ENCODE assay signal across 8 mouse cellular contexts in the genomic region with DNA sequence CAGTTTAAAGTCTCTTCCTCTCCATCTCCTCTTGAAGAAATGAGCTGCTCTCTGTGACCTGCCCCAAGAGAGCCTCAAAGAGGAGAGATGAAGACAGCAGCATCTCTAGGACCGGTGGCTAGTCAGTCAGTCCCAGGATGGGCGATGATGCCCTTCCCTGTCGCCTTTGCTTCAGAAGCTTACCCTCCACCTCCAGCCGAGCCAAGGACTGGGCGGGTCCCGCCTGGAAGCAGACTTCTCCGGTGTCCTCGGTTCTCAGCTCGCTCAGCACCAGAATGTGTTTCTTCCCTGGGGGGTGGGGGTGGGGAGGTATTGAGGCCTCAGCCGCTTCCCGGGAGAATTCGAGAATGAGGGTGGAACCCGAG. TPM values are rescaled to one million over a fixed set of nuclear protein-coding genes. Genes with fewer than 3 reads are reported as not detected.
DNase-seq lines count a peak whose midpoint lies in the region; ATAC-seq lines count a peak whose summit lies in the region.

No protein-coding gene starts in this region.

- H3K4me1 ChIP-seq in neural tube, embryonic 11.5 days (ENCODE audit: control insufficient read depth, insufficient read depth, low read length), result peaks cover 9% of the 10 kb centered on the region; the same call in 1 of the 2 replicates
- peaks cover 14% of the 10 kb centered on the region for H3K4me1 ChIP-seq in limb, embryonic 13.5 days
- peaks cover 6% of the 10 kb centered on the region; the same call in 1 of the 2 replicates for H3K4me1 ChIP-seq in stomach, embryonic 16.5 days (ENCODE audit: control insufficient read depth, insufficient read depth, low read length)

- under 1% methylated on average over 13 of the region's 13 CpGs for WGBS in neural tube, embryonic 11.5 days
- WGBS in limb, embryonic 13.5 days, result under 1% methylated on average over 13 of the region's 13 CpGs
- 3% methylated on average over 13 of the region's 13 CpGs for WGBS in stomach, embryonic 16.5 days

- peak; percentile 24; the same call in 1 of the 2 replicates for ATAC-seq in neural tube, embryonic 11.5 days (ENCODE audit: insufficient read depth, low FRiP score, low TSS enrichment)
- ATAC-seq in limb, embryonic 13.5 days (ENCODE audit: low FRiP score, low read depth), result 0 out of 2 replicates have a peak, but pooled peaks have one; percentile 12
- ATAC-seq in stomach, embryonic 16.5 days (ENCODE audit: insufficient read depth, low FRiP score), result peak; percentile 23; the same call in 1 of the 2 replicates
- ATAC-seq in erythroid progenitor cell, adult 5-6 weeks (replicated peaks; ENCODE audit: low FRiP score, poor library complexity, severe bottlenecking), result no peak

- H3K27ac ChIP-seq in neural tube, embryonic 11.5 days (ENCODE audit: low read depth, low read length), result no peak overlapping the region
- no peak overlapping the region for H3K27ac ChIP-seq in limb, embryonic 13.5 days
- H3K27ac ChIP-seq in stomach, embryonic 16.5 days (ENCODE audit: low read length), result no peak overlapping the region

- H3K36me3 ChIP-seq in neural tube, embryonic 11.5 days (ENCODE audit: control insufficient read depth, insufficient read depth, low read length), result no peaks in the 10 kb centered on the region; the same call in 1 of the 2 replicates
- H3K36me3 ChIP-seq in limb, embryonic 13.5 days, result peaks cover 36% of the 10 kb centered on the region
- peaks cover 9% of the 10 kb centered on the region; the same call in 1 of the 2 replicates for H3K36me3 ChIP-seq in stomach, embryonic 16.5 days (ENCODE audit: control insufficient read depth, insufficient read depth, low read length)

- peak overlapping the region; percentile 37 for H3K4me3 ChIP-seq in neural tube, embryonic 11.5 days (ENCODE audit: low read depth, low read length)
- peak overlapping the region; percentile 59 for H3K4me3 ChIP-seq in limb, embryonic 13.5 days
- H3K4me3 ChIP-seq in stomach, embryonic 16.5 days (replicated peaks; ENCODE audit: low read length), result peak overlapping the region; percentile 51

- DNase-seq in cerebellum, adult 9-10 months, result peak; percentile 62
- no peak for DNase-seq in cerebellum, adult 9-11 months
- DNase-seq in neural tube, embryonic 11.5 days (ENCODE audit: low spot score), result no peak
- DNase-seq in neural tube, embryonic 10.5 days (ENCODE audit: extremely low spot score, low spot score), result no peak
- no peak for DNase-seq in layer of hippocampus, adult 9-10 months (ENCODE audit: low spot score)

- H3K4me2 ChIP-seq in neural tube, embryonic 11.5 days (ENCODE audit: low read depth), result peak overlapping the region; percentile 58
- H3K4me2 ChIP-seq in limb, embryonic 13.5 days (replicated peaks), result peak overlapping the region; percentile 81
- H3K4me2 ChIP-seq in stomach, embryonic 16.5 days (ENCODE audit: low read depth, low read length), result peak overlapping the region; percentile 67

- peak overlapping the region; percentile 18; the same call in 1 of the 2 replicates for H3K9ac ChIP-seq in neural tube, embryonic 11.5 days (ENCODE audit: low read length)
- peak overlapping the region; percentile 63 for H3K9ac ChIP-seq in limb, embryonic 13.5 days
- peak overlapping the region; percentile 54; the same call in 1 of the 2 replicates for H3K9ac ChIP-seq in stomach, embryonic 16.5 days (ENCODE audit: low read length)

- peaks cover 48% of the 10 kb centered on the region for H3K27me3 ChIP-seq in neural tube, embryonic 11.5 days (ENCODE audit: control insufficient read depth, insufficient read depth, low read length)
- peaks cover 79% of the 10 kb centered on the region for H3K27me3 ChIP-seq in limb, embryonic 13.5 days
- peaks cover 35% of the 10 kb centered on the region for H3K27me3 ChIP-seq in stomach, embryonic 16.5 days (ENCODE audit: control insufficient read depth, insufficient read depth, low read length)

- H3K9me3 ChIP-seq in neural tube, embryonic 11.5 days (ENCODE audit: control insufficient read depth, low read length), result no peaks in the 10 kb centered on the region
- no peaks in the 10 kb centered on the region for H3K9me3 ChIP-seq in limb, embryonic 13.5 days
- no peaks in the 10 kb centered on the region for H3K9me3 ChIP-seq in stomach, embryonic 16.5 days (replicated peaks; ENCODE audit: control insufficient read depth, low read length)

RNA-seq across cellular contexts. Expression of a gene that starts 7.7 kb away (rescaled TPM):
- 12.3 and 13.7 TPM in 2 replicates for polyA plus RNA-seq in neural tube, embryonic 11.5 days (2014; fragmentation: Nextera tagmentation; extraction: Ambion mirVana)
- 0.83 and 0.97 TPM in 2 replicates for polyA plus RNA-seq in limb, embryonic 13.5 days (2015; fragmentation: Nextera tagmentation; extraction: Ambion mirVana)
- 1.6 and 2.1 TPM in 2 replicates for polyA plus RNA-seq in stomach, embryonic 16.5 days (2015; fragmentation: Nextera tagmentation; extraction: Ambion mirVana)
- total RNA-seq in erythroid progenitor cell, adult 5-6 weeks (2015; ENCODE audit: low replicate concordance), result not detected in 2 replicates
- not detected in 2 replicates for total RNA-seq in erythroid progenitor cell, adult 5-6 weeks (2017; ENCODE audit: low replicate concordance)

RNA-seq across cellular contexts. Expression of a gene that starts 7.9 kb away (rescaled TPM):
- 27.1 and 27.2 TPM in 2 replicates for polyA plus RNA-seq in neural tube, embryonic 11.5 days (2014; fragmentation: Nextera tagmentation; extraction: Ambion mirVana)
- polyA plus RNA-seq in limb, embryonic 13.5 days (2015; fragmentation: Nextera tagmentation; extraction: Ambion mirVana), result 37.5 and 37.7 TPM in 2 replicates
- polyA plus RNA-seq in stomach, embryonic 16.5 days (2015; fragmentation: Nextera tagmentation; extraction: Ambion mirVana), result 28.0 and 28.1 TPM in 2 replicates
- total RNA-seq in erythroid progenitor cell, adult 5-6 weeks (2015; ENCODE audit: low replicate concordance), result not detected in 2 replicates
- total RNA-seq in erythroid progenitor cell, adult 5-6 weeks (2017; ENCODE audit: low replicate concordance), result 0.77 TPM in 1 of 2 replicates, not detected in the other

RNA-seq across cellular contexts. Expression of a gene that starts 19.2 kb away (rescaled TPM):
- polyA plus RNA-seq in neural tube, embryonic 11.5 days (2014; fragmentation: Nextera tagmentation; extraction: Ambion mirVana), result 44.8 and 48.3 TPM in 2 replicates
- polyA plus RNA-seq in limb, embryonic 13.5 days (2015; fragmentation: Nextera tagmentation; extraction: Ambion mirVana), result 85.1 and 86.4 TPM in 2 replicates
- 34.1 and 44.4 TPM in 2 replicates for polyA plus RNA-seq in stomach, embryonic 16.5 days (2015; fragmentation: Nextera tagmentation; extraction: Ambion mirVana)
- total RNA-seq in erythroid progenitor cell, adult 5-6 weeks (2015; ENCODE audit: low replicate concordance), result not detected in 2 replicates
- total RNA-seq in erythroid progenitor cell, adult 5-6 weeks (2017; ENCODE audit: low replicate concordance), result 0.64 TPM in 1 of 2 replicates, not detected in the other

RNA-seq across cellular contexts. Expression of a gene that starts 19.9 kb away (rescaled TPM):
- 2.3 and 2.6 TPM in 2 replicates for polyA plus RNA-seq in neural tube, embryonic 11.5 days (2014; fragmentation: Nextera tagmentation; extraction: Ambion mirVana)
- polyA plus RNA-seq in limb, embryonic 13.5 days (2015; fragmentation: Nextera tagmentation; extraction: Ambion mirVana), result 14.2 and 14.3 TPM in 2 replicates
- polyA plus RNA-seq in stomach, embryonic 16.5 days (2015; fragmentation: Nextera tagmentation; extraction: Ambion mirVana), result 7.4 and 8.3 TPM in 2 replicates
- total RNA-seq in erythroid progenitor cell, adult 5-6 weeks (2015; ENCODE audit: low replicate concordance), result not detected in 2 replicates
- not detected in 2 replicates for total RNA-seq in erythroid progenitor cell, adult 5-6 weeks (2017; ENCODE audit: low replicate concordance)

RNA-seq across cellular contexts. Expression of a gene that starts 34.3 kb away (rescaled TPM):
- polyA plus RNA-seq in neural tube, embryonic 11.5 days (2014; fragmentation: Nextera tagmentation; extraction: Ambion mirVana), result 20.6 and 20.9 TPM in 2 replicates
- 23.4 and 25.5 TPM in 2 replicates for polyA plus RNA-seq in limb, embryonic 13.5 days (2015; fragmentation: Nextera tagmentation; extraction: Ambion mirVana)
- 18.6 and 19.8 TPM in 2 replicates for polyA plus RNA-seq in stomach, embryonic 16.5 days (2015; fragmentation: Nextera tagmentation; extraction: Ambion mirVana)
- total RNA-seq in erythroid progenitor cell, adult 5-6 weeks (2015; ENCODE audit: low replicate concordance), result 2.5 and 6.5 TPM in 2 replicates
- total RNA-seq in erythroid progenitor cell, adult 5-6 weeks (2017; ENCODE audit: low replicate concordance), result 9.5 and 15.4 TPM in 2 replicates
